Mouse (Mus musculus) heart, embryonic 11.5 days (tissue): ENCODE measurements around the gene Lrrn4cl. TPM values are rescaled to one million over a fixed set of nuclear protein-coding genes. Genes with fewer than 3 reads are reported as not detected.

Experiments used
- ATAC-seq: fragments of 200-750 bp; cut with Nextera tagmentation; replicated peaks from 2 replicates; pipeline ENCODE4 v1.8.0; 2017; ENCODE audit warnings: moderate library complexity; ENCODE audit not compliant: insufficient number of reproducible peaks, low FRiP score, low TSS enrichment
- H3K27ac ChIP-seq: fragments of 300-500 bp; sonication (generic); 2 replicates; pipeline ENCODE4 v1.5.1; 2014; ENCODE audit warnings: mild to moderate bottlenecking, low read depth, low read length
- H3K27me3 ChIP-seq: fragments of 300-500 bp; sonication (generic); 2 replicates; pipeline ENCODE4 v1.6.1; 2014; ENCODE audit warnings: mild to moderate bottlenecking, low read length, mixed read lengths; ENCODE audit not compliant: control insufficient read depth, insufficient read depth
- H3K36me3 ChIP-seq: fragments of 300-500 bp; sonication (generic); 2 replicates; pipeline ENCODE4 v1.6.1; 2014; ENCODE audit warnings: mild to moderate bottlenecking, low read length, moderate library complexity, mixed read lengths; ENCODE audit not compliant: control insufficient read depth, insufficient read depth
- H3K4me1 ChIP-seq: fragments of 300-500 bp; sonication (generic); 2 replicates; pipeline ENCODE4 v1.6.1; 2014; ENCODE audit warnings: low read length; ENCODE audit not compliant: control insufficient read depth, insufficient read depth
- H3K4me2 ChIP-seq: fragments of 300-500 bp; sonication (generic); 2 replicates; pipeline ENCODE4 v1.6.1; 2014; ENCODE audit warnings: mild to moderate bottlenecking, moderate library complexity
- H3K4me3 ChIP-seq: fragments of 300-500 bp; sonication (generic); 2 replicates; pipeline ENCODE4 v1.5.1; 2014; ENCODE audit warnings: low read depth, low read length
- H3K9ac ChIP-seq: fragments of 300-500 bp; sonication (generic); 2 replicates; pipeline ENCODE4 v1.6.1; 2014; ENCODE audit warnings: mild to moderate bottlenecking, low read depth, low read length, moderate library complexity
- H3K9me3 ChIP-seq: fragments of 300-500 bp; sonication (generic); replicated peaks from 2 replicates; pipeline ENCODE4 v1.6.1; 2016; ENCODE audit warnings: low read length; ENCODE audit not compliant: control insufficient read depth
- WGBS: fragments of 180-500 bp; shearing (Covaris S2); extraction: QIAGEN DNeasy Blood & Tissue Kit; methylation state at CpG from one replicate; pipeline ENCODE4 v1.1.7; 2014; ENCODE audit not compliant: insufficient replicate concordance; 5-methylcytosine and 5-hydroxymethylcytosine counted together
- polyA plus RNA-seq: library from polyadenylated mRNA; unstranded; fragments of >200 nt; fragmentation: Nextera tagmentation; extraction: Ambion mirVana; gene quantifications from 2 replicates; pipeline ENCODE4 v1.2.1, GENCODE M21; 2014

Gene Lrrn4cl
- 0.33 and 0.44 TPM in 2 replicates for polyA plus RNA-seq

DNA sequence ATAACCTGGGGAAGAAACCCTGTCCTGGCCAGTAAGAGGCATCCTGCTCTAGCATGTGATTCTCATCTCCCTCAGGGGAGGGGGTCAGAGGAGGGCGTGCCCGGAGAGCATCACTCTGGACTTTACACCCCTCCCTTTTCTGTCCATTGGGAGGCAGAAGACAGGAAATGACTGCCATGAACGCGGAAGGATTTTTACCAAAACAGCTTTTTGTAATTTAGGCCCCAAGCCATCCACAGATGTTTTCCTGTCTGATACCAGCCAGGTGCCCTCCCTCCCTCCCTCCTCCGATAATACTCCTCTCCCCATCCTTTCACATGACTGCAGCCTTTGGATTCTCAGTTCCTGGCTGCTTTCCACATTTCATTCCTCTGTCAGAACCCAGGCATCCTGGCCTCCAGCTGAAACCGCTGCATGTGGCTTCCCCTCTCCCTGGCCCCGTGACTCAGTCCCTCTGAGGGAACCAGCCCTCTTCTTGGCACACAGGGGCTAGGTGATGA, at the start of gene Lrrn4cl:
Gene Lrrn4cl, plus strand, starts transcription at position 367 of the 500 bp plus-strand sequence.
- no peak within 1 kb of the TSS for H3K4me3 ChIP-seq
- ATAC-seq = no peak; the same call in 1 of the 2 replicates
- 26% methylated on average over 7 of the region's 7 CpGs for WGBS
- peaks cover 4% of the 10 kb centered on the region; the same call in 1 of the 2 replicates for H3K4me1 ChIP-seq
- H3K9me3 ChIP-seq = no peaks in the 10 kb centered on the region
- H3K4me2 ChIP-seq = peak within 1 kb of the TSS; percentile 7; the same call in 1 of the 2 replicates
- no peak within 1 kb of the TSS for H3K27ac ChIP-seq
- no peaks in the 10 kb centered on the region for H3K27me3 ChIP-seq
- no peak within 1 kb of the TSS for H3K9ac ChIP-seq
- 0 out of 2 replicates have a peak, but pooled peaks cover 3% of the 10 kb centered on the region for H3K36me3 ChIP-seq

DNA sequence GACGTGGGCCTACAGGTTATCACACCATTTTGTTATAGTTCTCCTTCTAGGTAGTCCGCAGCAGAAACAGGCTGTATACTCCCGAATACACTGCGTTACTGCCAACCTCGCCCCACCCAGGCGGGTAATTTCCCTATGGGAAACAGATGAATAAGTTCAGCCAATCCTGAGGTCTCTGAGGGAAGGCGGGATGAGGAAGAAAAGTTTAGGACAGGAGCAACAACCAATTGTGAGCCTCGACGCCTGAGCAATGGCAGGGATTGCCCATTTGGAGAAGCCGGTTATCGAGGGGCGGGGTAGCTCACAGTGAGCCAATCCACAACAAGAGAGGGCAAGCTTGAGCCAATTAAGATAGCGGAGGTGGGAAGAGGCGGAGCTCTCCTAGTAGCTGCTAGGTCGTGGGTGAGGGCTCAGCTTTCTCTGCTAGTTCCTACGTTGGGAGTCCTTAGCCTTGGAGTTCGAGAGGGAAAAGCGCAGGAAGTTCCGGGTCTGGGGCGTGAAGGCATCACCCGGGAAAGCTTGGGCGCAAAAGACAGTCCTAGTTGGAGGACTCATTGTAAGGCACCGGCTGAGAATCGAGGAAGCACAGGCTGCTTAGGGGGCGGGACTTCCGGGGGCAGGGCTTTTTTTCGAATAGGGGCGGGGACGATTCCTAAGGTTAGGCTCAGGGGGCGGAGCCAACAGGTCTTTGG, 48.3 kb upstream of the Lrrn4cl start, which contains the start of gene Zbtb3:
Gene Zbtb3, plus strand, starts transcription at position 426 of the 692 bp plus-strand sequence.
- Histone ChIP-seq H3K9me3 (no peaks in the 10 kb centered on the region), H3K4me1 (peaks cover 7% of the 10 kb centered on the region; the same call in 1 of the 2 replicates), H3K36me3 (peaks cover 4% of the 10 kb centered on the region), H3K27ac (peak within 1 kb of the TSS; percentile 82), H3K9ac (peak within 1 kb of the TSS; percentile 69), H3K4me3 (peak within 1 kb of the TSS; percentile 63), H3K27me3 (no peaks in the 10 kb centered on the region), H3K4me2 (peak within 1 kb of the TSS; percentile 88)
- ATAC-seq = peak; percentile 94
- under 1% methylated on average over 30 of the region's 30 CpGs for WGBS

DNA sequence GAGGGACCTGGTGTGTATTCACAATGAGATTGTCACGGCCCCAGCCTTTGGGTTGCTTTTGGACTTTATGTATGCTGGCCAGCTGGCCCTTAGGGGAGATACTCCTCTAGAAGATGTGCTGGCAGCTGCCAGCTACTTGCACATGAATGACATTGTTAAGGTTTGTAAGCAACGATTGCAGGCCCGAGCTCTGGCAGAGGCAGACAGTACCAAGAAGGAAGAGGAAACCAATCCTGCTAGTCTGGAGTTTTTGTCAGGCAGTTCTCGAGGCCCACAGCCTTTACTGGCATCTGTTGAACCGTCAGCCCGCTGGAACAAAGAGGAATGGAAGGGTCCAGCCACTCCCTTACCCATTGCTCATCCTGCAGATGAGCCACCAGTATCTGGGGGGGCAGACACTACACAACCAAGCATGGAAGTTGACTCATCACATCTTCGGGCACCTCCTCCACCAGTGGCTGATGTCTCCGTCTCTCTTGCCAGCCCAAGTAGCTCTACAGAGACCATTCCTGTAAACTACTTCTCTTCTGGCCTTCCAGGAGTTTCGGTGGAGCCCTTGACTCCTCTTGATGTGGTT, 47.3 kb upstream of the Lrrn4cl start:
- Histone ChIP-seq H3K36me3 (peaks cover 4% of the 10 kb centered on the region), H3K9me3 (no peaks in the 10 kb centered on the region), H3K4me2 (peak overlapping the region; percentile 88), H3K4me1 (peaks cover 3% of the 10 kb centered on the region; the same call in 1 of the 2 replicates), H3K27ac (0 out of 2 replicates have a peak overlapping the region, but pooled peaks have one; percentile 82), H3K27me3 (no peaks in the 10 kb centered on the region), H3K9ac (no peak overlapping the region), H3K4me3 (peak overlapping the region; percentile 63)
- WGBS = 91% methylated on average over 9 of the region's 9 CpGs
- no peak for ATAC-seq

DNA sequence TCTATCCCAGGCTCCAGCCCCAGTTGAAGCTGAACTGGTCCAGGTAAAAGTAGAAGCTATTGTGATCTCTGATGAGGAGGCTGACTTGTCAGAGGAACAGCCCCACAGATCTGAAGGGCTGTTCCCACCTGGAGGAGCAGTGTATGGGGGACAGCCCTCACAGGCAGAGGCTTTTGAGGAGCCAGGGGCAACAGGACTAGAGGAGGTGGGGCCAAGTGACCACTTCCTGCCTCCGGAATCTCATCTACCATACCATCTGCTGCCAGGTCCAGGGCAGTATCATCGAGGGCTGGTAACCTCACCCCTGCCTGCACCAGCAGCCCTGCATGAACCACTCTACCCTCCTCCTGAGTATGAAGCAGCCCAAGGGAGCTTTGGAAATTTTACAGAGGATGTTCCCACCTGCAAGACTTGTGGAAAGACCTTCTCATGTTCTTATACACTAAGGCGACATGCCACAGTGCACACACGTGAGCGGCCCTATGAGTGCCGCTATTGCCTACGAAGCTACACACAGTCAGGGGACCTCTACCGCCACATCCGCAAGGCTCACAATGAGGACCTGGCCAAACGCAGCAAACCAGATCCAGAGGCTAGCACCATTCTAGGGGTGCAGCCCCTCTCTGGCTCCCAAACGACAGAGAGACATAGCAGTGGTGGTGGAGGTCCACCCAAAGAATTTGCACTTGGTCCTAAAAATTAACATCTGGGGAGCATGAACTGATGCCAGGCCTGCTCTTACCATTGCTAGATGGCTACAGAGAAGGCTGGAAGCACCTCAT, 46.5 kb upstream of the Lrrn4cl start:
- Histone ChIP-seq H3K4me1 (peaks cover 3% of the 10 kb centered on the region; the same call in 1 of the 2 replicates), H3K4me2 (no peak overlapping the region), H3K4me3 (no peak overlapping the region), H3K9me3 (no peaks in the 10 kb centered on the region), H3K36me3 (peaks cover 4% of the 10 kb centered on the region), H3K9ac (no peak overlapping the region), H3K27ac (no peak overlapping the region), H3K27me3 (no peaks in the 10 kb centered on the region)
- ATAC-seq = no peak
- 85% methylated on average over 11 of the region's 11 CpGs for WGBS

DNA sequence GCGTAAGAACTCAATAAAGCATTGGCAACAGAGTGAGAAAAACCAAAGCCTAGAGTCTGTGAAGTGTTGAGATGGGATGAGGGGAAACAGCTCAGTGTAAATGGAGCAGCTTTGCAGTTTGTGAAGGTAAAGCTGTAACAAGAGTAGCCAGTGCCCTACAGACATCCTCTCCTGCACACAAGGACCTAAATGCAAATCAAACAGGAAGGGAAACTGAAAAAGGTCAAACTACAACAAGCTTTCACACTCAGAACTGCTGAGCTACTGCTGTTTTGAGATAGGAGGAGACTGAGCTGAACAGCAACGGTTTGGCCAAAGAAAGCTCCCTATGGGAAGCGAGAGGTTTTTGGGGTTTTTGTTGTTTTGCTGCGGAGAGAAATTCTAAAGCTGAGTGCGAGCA, 43.8 kb upstream of the Lrrn4cl start:
- H3K4me2 ChIP-seq = no peak overlapping the region
- H3K4me3 ChIP-seq = no peak overlapping the region
- H3K9ac ChIP-seq = no peak overlapping the region
- 92% methylated on average over 5 of the region's 5 CpGs for WGBS
- H3K27me3 ChIP-seq = no peaks in the 10 kb centered on the region
- peaks cover 3% of the 10 kb centered on the region; the same call in 1 of the 2 replicates for H3K4me1 ChIP-seq
- no peak for ATAC-seq
- no peak overlapping the region for H3K27ac ChIP-seq
- H3K9me3 ChIP-seq = no peaks in the 10 kb centered on the region
- peaks cover 10% of the 10 kb centered on the region for H3K36me3 ChIP-seq

DNA sequence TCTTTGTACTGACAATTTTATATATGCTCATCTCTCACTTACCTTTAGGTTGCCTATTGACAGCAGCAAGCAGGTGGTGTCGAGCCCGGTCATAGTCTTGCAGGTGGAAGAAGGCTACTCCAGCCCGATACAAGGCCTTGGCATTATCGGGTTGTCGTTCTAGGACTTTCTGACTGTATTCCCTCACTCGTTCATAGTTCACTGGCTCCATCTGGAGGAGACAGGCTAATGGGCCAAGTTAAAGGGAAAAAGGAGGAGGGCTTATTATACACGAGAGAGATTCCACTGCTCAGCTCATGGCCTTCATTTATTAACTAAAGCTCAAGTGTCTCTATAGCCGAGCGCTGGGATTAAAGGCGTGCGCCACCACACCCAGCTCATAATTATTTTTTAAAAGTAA, 34.8 kb upstream of the Lrrn4cl start:
- Histone ChIP-seq H3K9ac (no peak overlapping the region), H3K4me1 (peaks cover 7% of the 10 kb centered on the region), H3K27ac (no peak overlapping the region), H3K36me3 (peaks cover 9% of the 10 kb centered on the region), H3K9me3 (no peaks in the 10 kb centered on the region), H3K4me3 (no peak overlapping the region), H3K27me3 (no peaks in the 10 kb centered on the region), H3K4me2 (no peak overlapping the region)
- 85% methylated on average over 11 of the region's 11 CpGs for WGBS
- ATAC-seq = no peak

DNA sequence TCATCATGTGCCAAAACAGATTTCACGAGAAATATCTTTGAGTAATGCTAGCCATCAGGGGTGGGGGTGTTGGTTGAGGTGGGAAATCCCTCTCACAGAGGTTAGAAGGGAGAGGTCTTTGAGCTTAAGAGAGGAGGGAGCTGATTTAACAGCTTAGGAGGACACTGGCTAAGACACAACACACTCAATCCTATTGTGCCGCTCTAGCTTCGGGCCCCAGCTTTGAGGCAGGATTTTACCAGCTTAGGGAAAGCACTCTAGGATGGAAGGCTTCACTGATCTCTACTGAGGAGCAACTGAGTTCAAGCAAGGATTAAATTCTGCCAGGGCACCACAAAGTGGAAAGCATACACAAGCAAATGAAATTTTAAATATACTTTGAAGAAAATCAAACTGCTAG, 33.6 kb upstream of the Lrrn4cl start:
- Histone ChIP-seq H3K9me3 (no peaks in the 10 kb centered on the region), H3K4me3 (no peak overlapping the region), H3K4me2 (peak overlapping the region; percentile 0; the same call in 1 of the 2 replicates), H3K4me1 (peaks cover 10% of the 10 kb centered on the region), H3K27me3 (no peaks in the 10 kb centered on the region), H3K27ac (no peak overlapping the region), H3K9ac (peak overlapping the region; percentile 29), H3K36me3 (peaks cover 9% of the 10 kb centered on the region)
- WGBS = 79% methylated on average over 3 of the region's 3 CpGs
- no peak for ATAC-seq

DNA sequence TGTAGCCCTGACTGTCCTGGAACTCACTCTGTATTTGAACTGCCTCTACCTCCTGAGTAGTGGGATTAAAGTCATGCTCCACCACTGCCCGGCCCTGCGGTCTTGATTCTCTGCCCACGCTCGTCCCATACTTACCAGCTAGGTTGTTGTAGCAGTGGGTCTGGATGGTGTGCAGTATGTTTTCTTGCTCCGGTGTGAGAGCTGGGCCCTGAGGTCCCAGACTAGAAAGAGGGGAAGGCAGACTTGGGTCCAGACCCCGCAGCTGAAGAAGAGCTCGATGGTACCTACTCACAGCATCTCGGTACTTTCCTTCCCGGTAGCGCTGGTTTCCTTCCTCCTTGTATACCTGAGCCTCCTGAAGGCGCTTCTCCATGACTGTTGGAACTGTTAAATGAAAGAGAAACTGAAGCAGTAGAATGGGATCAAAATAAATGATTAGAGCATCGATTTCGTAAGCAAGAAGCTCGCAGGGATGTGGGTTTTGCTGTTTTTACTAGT, 32.2 kb upstream of the Lrrn4cl start:
- 26% methylated on average over 14 of the region's 14 CpGs for WGBS
- peaks cover 8% of the 10 kb centered on the region for H3K36me3 ChIP-seq
- no peaks in the 10 kb centered on the region for H3K27me3 ChIP-seq
- H3K4me1 ChIP-seq = peaks cover 17% of the 10 kb centered on the region
- no peak for ATAC-seq
- no peaks in the 10 kb centered on the region for H3K9me3 ChIP-seq
- peak overlapping the region; percentile 100 for H3K4me3 ChIP-seq
- H3K9ac ChIP-seq = peak overlapping the region; percentile 99
- H3K27ac ChIP-seq = peak overlapping the region; percentile 100
- H3K4me2 ChIP-seq = peak overlapping the region; percentile 97
